Mouse (Mus musculus) CH12F3 (cell line): ENCODE results near the gene Aire.

Experiments
- in situ Hi-C: fragments of 300-500 bp; cut with MboI; formaldehyde crosslinking; loops from 2 replicates; pipeline ENCODE4 v1.14.3; 2020; ENCODE audit warnings: low sequenced_read_pairs

Gene Aire

DNA sequence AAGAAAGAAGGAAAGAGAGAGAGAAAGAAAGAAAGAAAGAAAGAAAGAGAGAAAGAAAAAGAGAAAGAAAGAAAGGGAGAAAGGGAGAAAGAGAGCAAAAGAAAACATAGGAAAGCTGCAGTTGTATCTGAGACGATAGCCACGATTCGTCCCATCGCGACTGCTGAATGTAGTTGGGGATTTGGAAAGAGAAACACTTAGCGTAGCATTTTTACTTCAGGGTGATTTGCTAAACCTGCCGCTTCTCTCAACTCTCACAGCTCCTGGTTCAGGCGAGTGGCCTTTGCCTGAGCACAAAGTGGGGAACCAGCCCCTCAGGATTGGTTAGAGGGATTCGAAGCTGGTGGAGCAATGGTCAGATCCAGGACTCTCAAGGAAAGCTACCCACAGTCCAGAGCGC, 33.1 kb downstream of the Aire start:
- in situ Hi-C loops, result no loop called here

- in situ Hi-C loops, result no loop called here
Measured at GRCm38 (mm10) chr10:78009945-78010293, 33.5 kb downstream of the Aire start, which contains the start of gene Pfkl. TSS of gene Pfkl (minus strand) at chr10:78010083.

GRCm38 (mm10) chr10:78009184-78009944, 34.0 kb downstream of the Aire start:
- in situ Hi-C loops, result no loop called here

DNA sequence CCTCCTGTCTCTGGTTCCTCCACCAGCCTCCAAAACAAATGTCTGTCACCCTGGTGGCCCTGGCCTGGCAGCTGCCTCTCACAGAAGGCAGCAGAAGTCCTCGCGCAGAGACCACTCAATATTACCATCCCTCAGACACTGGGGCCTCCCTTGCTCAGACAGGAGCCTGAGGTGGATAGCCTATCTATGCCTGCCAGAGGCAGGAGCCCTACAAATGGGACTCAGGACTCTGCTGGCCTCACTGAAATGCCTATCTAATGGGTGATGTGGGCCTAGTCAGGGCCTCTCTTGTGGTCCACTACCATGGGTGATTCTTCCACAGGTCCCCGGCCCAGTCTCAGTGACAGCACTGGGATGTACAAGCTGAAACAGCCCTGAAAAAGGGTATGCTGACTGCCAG, 35.2 kb downstream of the Aire start:
- in situ Hi-C loops, result no loop called here

DNA sequence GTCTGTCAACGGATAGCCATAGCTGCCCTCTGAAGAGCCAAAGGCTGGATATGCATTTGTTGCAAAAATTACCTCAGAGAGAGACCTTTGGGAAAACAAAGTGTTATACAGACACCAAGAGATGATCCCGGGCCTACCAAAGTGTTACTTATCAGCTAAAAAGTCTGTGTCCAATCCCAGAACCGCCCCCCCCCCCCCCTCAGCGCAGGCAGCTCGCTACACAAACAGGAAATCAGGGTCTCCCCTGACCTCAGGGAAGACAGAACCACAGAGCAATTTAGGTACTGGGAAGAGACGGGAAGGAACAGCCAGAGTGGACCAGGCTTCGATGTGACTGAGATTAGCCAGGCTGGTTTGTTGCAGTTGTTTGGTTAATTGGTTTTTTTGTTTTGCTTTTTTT, 36.2 kb downstream of the Aire start:
- in situ Hi-C loops, result no loop called here

DNA sequence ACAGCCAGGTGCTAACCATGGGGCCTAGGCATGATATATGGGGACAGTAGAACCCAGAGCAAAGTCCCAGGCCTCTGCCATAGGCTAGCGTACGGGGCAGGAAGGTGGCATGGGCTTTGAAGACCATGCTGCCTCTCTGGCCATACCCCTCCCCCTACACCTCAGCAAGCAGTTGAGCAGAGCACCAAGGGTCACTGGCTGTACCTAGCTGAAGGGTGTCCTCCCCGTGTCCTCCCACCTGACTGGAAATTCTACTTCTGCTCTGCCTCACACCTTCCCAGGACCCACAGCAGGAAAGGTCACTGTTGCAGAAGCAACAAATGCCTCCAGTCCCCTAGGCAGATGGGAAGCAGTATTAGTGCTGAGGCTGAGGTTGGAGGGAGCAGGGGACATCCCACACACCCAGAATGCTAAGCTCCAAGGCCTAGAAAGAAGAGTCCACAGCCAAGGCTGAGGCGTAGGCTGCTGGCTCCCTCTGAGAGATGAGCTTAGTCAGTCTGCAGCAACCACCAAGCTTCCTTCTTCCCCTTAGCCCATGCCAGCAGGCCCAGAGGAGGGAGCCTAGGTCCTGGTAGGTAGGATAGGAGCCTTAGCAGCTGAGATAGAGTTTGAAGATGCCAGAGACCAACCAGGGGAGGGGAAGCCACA, 37.5 kb downstream of the Aire start:
- in situ Hi-C loops, result no loop called here

DNA sequence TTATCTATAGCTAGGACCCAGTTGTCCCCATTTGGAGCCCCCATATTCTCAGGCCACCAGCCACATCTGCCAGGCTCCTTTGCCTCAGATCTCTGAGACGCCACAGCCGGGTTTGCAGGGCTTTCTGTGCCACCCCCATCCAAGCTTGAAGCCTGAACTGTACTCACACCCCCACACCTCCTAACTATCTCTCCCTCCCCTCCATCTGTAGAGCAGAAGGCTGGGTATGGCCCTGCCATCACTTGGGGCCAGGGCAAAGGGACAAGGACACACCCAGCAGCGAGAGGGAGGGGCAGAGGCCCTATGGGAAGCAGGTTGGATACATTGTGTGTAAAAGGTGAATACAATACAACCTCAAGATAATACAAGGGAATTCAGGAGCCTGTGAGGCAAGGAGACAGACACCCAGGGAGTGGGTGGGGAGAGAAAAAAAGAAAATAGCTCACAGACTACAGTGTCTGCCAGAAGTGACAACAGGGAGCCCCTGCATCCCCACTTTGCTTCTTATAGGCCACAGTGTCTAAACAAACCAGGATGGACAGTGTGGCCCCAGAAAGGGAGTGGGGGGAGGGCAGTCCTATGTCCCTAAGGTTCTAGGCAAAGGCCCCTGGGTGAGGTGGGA, 38.8 kb downstream of the Aire start:
- in situ Hi-C loops, result no loop called here

- in situ Hi-C loops, result no loop called here
Measured at GRCm38 (mm10) chr10:78002316-78002715, 41.1 kb downstream of the Aire start.

GRCm38 (mm10) chr10:78001796-78002195, 41.6 kb downstream of the Aire start:
- in situ Hi-C loops, result no loop called here

GRCm38 (mm10) chr10:78000200-78000599, 43.2 kb downstream of the Aire start:
- in situ Hi-C loops, result no loop called here

GRCm38 (mm10) chr10:77995639-77996038, 47.8 kb downstream of the Aire start:
- in situ Hi-C loops, result no loop called here

GRCm38 (mm10) chr10:77985775-77986174, 57.6 kb downstream of the Aire start:
- in situ Hi-C loops, result no loop called here

DNA sequence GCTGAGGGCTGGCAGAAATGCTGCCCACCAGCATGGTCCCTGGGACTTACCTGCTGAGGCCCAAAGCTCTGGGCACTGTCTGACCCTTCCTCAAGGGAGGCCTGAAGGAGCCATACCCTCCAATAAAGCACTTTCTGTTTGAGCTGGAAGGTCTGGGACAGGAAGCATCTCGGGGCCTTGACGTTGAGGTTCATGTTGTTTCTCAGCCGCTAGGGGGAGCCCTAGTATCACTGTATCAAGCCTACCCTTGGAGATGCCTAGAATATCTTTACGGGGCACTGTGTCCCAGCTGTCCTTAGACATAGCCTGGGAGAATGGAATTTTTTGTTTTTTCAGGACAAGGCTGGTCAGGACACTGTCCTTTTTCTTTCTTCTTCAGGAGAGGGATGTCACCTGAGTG, 58.8 kb downstream of the Aire start:
- in situ Hi-C loops, result no loop called here
